Mouse (Mus musculus): ENCODE data around the gene Adamtsl3. TPM values are rescaled to one million over a fixed set of nuclear protein-coding genes. Genes with fewer than 3 reads are reported as not detected.

The Adamtsl3 gene
- polyA plus RNA-seq, 1 experiment from 2014 or later = 0.09 TPM

- no peak for ATAC-seq (ENCODE audit: low read depth)
- 23% methylated on average over 5 of the region's 5 CpGs for WGBS (ENCODE audit: insufficient replicate concordance)
Observed at GRCm38 (mm10) chr7:82581802-82582201, 246.3 kb downstream of the Adamtsl3 start.

GRCm38 (mm10) chr7:82582534-82582933 is 247.0 kb downstream of the Adamtsl3 start:
- DNase-seq = no peak
- H3K27me3 ChIP-seq = no peaks in the 10 kb centered on the region
- H3K4me1 ChIP-seq (replicated peaks) = no peaks in the 10 kb centered on the region
- H3K4me2 ChIP-seq = no peak overlapping the region
- H3K4me3 ChIP-seq (replicated peaks) = no peak overlapping the region
- no peaks in the 10 kb centered on the region for H3K9me3 ChIP-seq (replicated peaks)
- no peak for ATAC-seq (ENCODE audit: low read depth)
- no peak overlapping the region for H3K9ac ChIP-seq
- no peaks in the 10 kb centered on the region for H3K36me3 ChIP-seq
- WGBS (ENCODE audit: insufficient replicate concordance) = 54% methylated on average over 4 of the region's 4 CpGs
- no peak overlapping the region for H3K27ac ChIP-seq

More at GRCm38 (mm10) chr7:82581802-82582201, 246.3 kb downstream of the Adamtsl3 start:
- H3K27me3 ChIP-seq = no peaks in the 10 kb centered on the region
- no peak overlapping the region for H3K4me2 ChIP-seq
- no peaks in the 10 kb centered on the region for H3K36me3 ChIP-seq
- DNase-seq = no peak
- H3K4me1 ChIP-seq (replicated peaks) = no peaks in the 10 kb centered on the region
- no peak overlapping the region for H3K4me3 ChIP-seq (replicated peaks)
- no peaks in the 10 kb centered on the region for H3K9me3 ChIP-seq (replicated peaks)
- no peak overlapping the region for H3K27ac ChIP-seq
- no peak overlapping the region for H3K9ac ChIP-seq

DNA sequence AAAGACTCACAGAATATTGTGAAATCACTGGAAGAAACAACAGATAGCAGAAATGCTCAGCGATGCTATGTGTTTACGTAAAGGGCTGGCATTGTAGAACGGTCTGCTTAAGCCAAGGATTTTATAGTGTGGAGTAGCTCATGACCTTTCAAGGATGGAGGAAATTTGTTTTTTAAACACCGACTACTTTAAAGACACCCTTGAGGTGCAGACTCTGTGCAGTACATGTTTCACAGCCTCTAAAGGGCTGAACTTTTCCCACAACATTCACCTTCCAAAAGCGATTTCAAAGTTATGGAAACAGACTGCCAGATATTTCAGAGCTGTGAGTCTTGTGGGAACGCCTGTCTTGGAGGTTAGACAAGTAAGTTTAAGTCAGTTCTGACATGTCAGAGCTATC is 255.4 kb downstream of the Adamtsl3 start:
- no peak overlapping the region for H3K9ac ChIP-seq
- no peaks in the 10 kb centered on the region for H3K4me1 ChIP-seq (replicated peaks)
- WGBS (ENCODE audit: insufficient replicate concordance) = 70% methylated on average over 6 of the region's 6 CpGs
- ATAC-seq (ENCODE audit: low read depth) (no peak), DNase-seq (no peak)
- no peak overlapping the region for H3K4me3 ChIP-seq (replicated peaks)
- no peaks in the 10 kb centered on the region for H3K36me3 ChIP-seq
- H3K27me3 ChIP-seq = no peaks in the 10 kb centered on the region
- no peak overlapping the region for H3K4me2 ChIP-seq
- H3K27ac ChIP-seq = no peak overlapping the region
- no peaks in the 10 kb centered on the region for H3K9me3 ChIP-seq (replicated peaks)

GRCm38 (mm10) chr7:82602008-82602407 is 266.5 kb downstream of the Adamtsl3 start:
- DNase-seq (no peak), ATAC-seq (ENCODE audit: low read depth) (no peak)
- Histone ChIP-seq H3K4me1 (replicated peaks) (no peaks in the 10 kb centered on the region), H3K4me3 (replicated peaks) (no peak overlapping the region), H3K27me3 (no peaks in the 10 kb centered on the region), H3K36me3 (no peaks in the 10 kb centered on the region), H3K27ac (no peak overlapping the region), H3K4me2 (no peak overlapping the region), H3K9ac (no peak overlapping the region), H3K9me3 (replicated peaks) (no peaks in the 10 kb centered on the region)
- WGBS (ENCODE audit: insufficient replicate concordance) = 7% methylated on average over 4 of the region's 4 CpGs

GRCm38 (mm10) chr7:82605425-82605824 is 269.9 kb downstream of the Adamtsl3 start:
- 71% methylated on average over 6 of the region's 6 CpGs for WGBS (ENCODE audit: insufficient replicate concordance)
- Histone ChIP-seq H3K36me3 (no peaks in the 10 kb centered on the region), H3K4me3 (replicated peaks) (no peak overlapping the region), H3K27ac (no peak overlapping the region), H3K9ac (no peak overlapping the region), H3K9me3 (replicated peaks) (no peaks in the 10 kb centered on the region), H3K27me3 (no peaks in the 10 kb centered on the region), H3K4me1 (replicated peaks) (no peaks in the 10 kb centered on the region), H3K4me2 (no peak overlapping the region)
- DNase-seq (no peak), ATAC-seq (ENCODE audit: low read depth) (no peak)

- H3K4me2 ChIP-seq = no peak overlapping the region
- H3K4me3 ChIP-seq (replicated peaks) = no peak overlapping the region
- H3K9me3 ChIP-seq (replicated peaks) = no peaks in the 10 kb centered on the region
- DNase-seq (no peak), ATAC-seq (ENCODE audit: low read depth) (no peak)
- no peaks in the 10 kb centered on the region for H3K4me1 ChIP-seq (replicated peaks)
- H3K36me3 ChIP-seq = no peaks in the 10 kb centered on the region
- no peak overlapping the region for H3K9ac ChIP-seq
- H3K27ac ChIP-seq = no peak overlapping the region
- WGBS (ENCODE audit: insufficient replicate concordance) = 44% methylated on average over 3 of the region's 3 CpGs
- no peaks in the 10 kb centered on the region for H3K27me3 ChIP-seq
Observed at GRCm38 (mm10) chr7:82609629-82610028, 274.1 kb downstream of the Adamtsl3 start.

- 14% methylated on average over 7 of the region's 7 CpGs for WGBS (ENCODE audit: insufficient replicate concordance)
- H3K4me2 ChIP-seq = no peak overlapping the region
- DNase-seq = peak; percentile 18
- H3K4me3 ChIP-seq (replicated peaks) = no peak overlapping the region
- no peaks in the 10 kb centered on the region for H3K4me1 ChIP-seq (replicated peaks)
- H3K9ac ChIP-seq = no peak overlapping the region
- no peaks in the 10 kb centered on the region for H3K36me3 ChIP-seq
- H3K27me3 ChIP-seq = no peaks in the 10 kb centered on the region
- H3K27ac ChIP-seq = no peak overlapping the region
- no peak for ATAC-seq (ENCODE audit: low read depth)
- H3K9me3 ChIP-seq (replicated peaks) = no peaks in the 10 kb centered on the region
Observed at GRCm38 (mm10) chr7:82625342-82625741, 289.8 kb downstream of the Adamtsl3 start.

DNA sequence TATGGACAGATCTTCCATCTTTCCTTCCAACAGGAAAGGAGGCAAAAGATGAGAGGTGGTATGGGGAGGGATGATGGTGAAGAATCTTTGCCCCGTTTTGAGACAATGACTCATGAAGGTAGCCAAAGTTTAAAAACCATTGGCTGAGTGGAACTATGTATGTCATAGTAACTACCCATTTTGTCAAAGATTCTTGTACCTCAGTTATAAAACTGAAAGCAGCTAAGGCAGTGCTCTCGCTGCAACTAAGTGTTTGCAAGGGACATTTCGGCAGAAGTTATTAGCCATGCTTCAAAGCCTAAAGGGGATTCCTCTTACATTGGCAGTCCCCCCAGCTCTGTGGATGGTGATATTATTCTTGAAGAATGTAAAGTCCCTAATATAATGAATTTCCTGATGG is 311.7 kb downstream of the Adamtsl3 start:
- Histone ChIP-seq H3K27me3 (no peaks in the 10 kb centered on the region), H3K27ac (no peak overlapping the region), H3K36me3 (peaks cover 5% of the 10 kb centered on the region), H3K9me3 (replicated peaks) (no peaks in the 10 kb centered on the region), H3K4me3 (replicated peaks) (no peak overlapping the region), H3K9ac (no peak overlapping the region), H3K4me2 (no peak overlapping the region), H3K4me1 (replicated peaks) (peaks cover 18% of the 10 kb centered on the region)
- 75% methylated on average over 3 of the region's 3 CpGs for WGBS (ENCODE audit: insufficient replicate concordance)
- ATAC-seq (ENCODE audit: low read depth) = no peak
- no peak for DNase-seq

DNA sequence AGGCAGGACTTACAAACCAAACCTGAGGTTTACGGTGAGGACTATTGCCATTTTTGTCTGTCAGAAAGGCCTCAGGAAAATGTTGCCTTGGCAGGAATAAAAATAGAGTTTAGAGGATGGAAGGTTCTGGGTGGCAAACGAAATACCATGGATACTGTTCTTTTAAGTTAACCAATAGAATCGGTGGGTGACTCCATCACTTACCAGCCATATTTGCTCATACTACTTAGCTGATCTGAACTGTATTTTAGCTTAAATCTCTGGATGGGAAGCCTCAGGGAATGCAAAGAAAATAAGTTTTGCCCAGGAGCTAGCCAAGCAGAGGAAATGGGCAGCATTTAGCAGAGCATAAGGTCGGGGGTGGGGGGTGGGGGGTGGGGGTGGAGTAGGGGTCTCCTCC is 312.4 kb downstream of the Adamtsl3 start:
- peak overlapping the region; percentile 79 for H3K9ac ChIP-seq
- 26% methylated on average over 4 of the region's 4 CpGs for WGBS (ENCODE audit: insufficient replicate concordance)
- peak overlapping the region; percentile 80 for H3K4me2 ChIP-seq
- H3K27me3 ChIP-seq = no peaks in the 10 kb centered on the region
- H3K4me1 ChIP-seq (replicated peaks) = peaks cover 18% of the 10 kb centered on the region
- H3K27ac ChIP-seq = no peak overlapping the region
- H3K36me3 ChIP-seq = peaks cover 6% of the 10 kb centered on the region
- peak overlapping the region; percentile 77 for H3K4me3 ChIP-seq (replicated peaks)
- ATAC-seq (ENCODE audit: low read depth) (no peak), DNase-seq (no peak)
- no peaks in the 10 kb centered on the region for H3K9me3 ChIP-seq (replicated peaks)

- Histone ChIP-seq H3K4me3 (replicated peaks) (peak within 1 kb of the TSS; percentile 77), H3K27me3 (no peaks in the 10 kb centered on the region), H3K36me3 (peaks cover 6% of the 10 kb centered on the region), H3K9ac (peak within 1 kb of the TSS; percentile 79), H3K4me2 (peak within 1 kb of the TSS; percentile 80), H3K9me3 (replicated peaks) (no peaks in the 10 kb centered on the region), H3K27ac (peak within 1 kb of the TSS; percentile 29; the same call in 1 of the 2 replicates), H3K4me1 (replicated peaks) (peaks cover 18% of the 10 kb centered on the region)
- ATAC-seq (ENCODE audit: low read depth) (peak; percentile 97), DNase-seq (peak; percentile 90)
- WGBS (ENCODE audit: insufficient replicate concordance) = under 1% methylated on average over 46 of the region's 46 CpGs
Observed at GRCm38 (mm10) chr7:82648353-82649080, 313.0 kb downstream of the Adamtsl3 start, which contains the start of the genes Saxo2 and Efl1. TSS of gene Saxo2 (minus strand) at chr7:82648528. TSS of gene Efl1 (plus strand) at chr7:82648614.

- no peak overlapping the region; the same call in 1 of the 2 replicates for H3K27ac ChIP-seq
- H3K36me3 ChIP-seq = peaks cover 6% of the 10 kb centered on the region
- peak overlapping the region; percentile 80 for H3K4me2 ChIP-seq
- no peaks in the 10 kb centered on the region for H3K27me3 ChIP-seq
- H3K4me1 ChIP-seq (replicated peaks) = peaks cover 18% of the 10 kb centered on the region
- peak overlapping the region; percentile 79 for H3K9ac ChIP-seq
- DNase-seq (no peak), ATAC-seq (ENCODE audit: low read depth) (0 out of 2 replicates have a peak, but pooled peaks have one; percentile 2)
- 14% methylated on average over 6 of the region's 6 CpGs for WGBS (ENCODE audit: insufficient replicate concordance)
- no peaks in the 10 kb centered on the region for H3K9me3 ChIP-seq (replicated peaks)
- peak overlapping the region; percentile 77 for H3K4me3 ChIP-seq (replicated peaks)
Observed at GRCm38 (mm10) chr7:82649081-82649445, 313.6 kb downstream of the Adamtsl3 start.
